Mouse (Mus musculus): ENCODE data around the gene Pwp2.
A peak's percentile ranks its signal among the peaks of the same experiment; 100 is the strongest.

Gene Pwp2

DNA sequence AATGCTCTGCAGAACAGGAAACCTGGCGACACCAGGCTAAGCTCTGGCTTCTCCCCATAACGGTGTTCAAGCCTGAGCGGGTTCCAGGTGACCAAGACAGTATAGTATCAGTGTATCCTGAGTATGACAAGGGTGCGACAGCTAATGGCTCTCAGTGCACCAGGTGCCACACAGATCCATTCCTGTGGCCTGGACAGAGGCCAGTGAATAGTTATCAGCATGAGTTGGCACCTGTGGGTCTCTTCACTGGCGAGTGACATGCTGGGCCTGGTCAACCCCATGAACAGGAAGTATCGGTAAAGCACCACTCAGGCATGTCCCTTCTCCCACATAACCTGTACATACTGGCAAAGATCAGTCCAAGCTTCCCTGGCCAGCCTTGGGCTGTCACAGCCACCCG lies 13.9 kb downstream of the Pwp2 start:
- DNase-seq (ENCODE audit: low read depth, low spot score), result peak; percentile 33

GRCm38 (mm10) chr10:78170445-78170844 lies 14.5 kb downstream of the Pwp2 start:
- DNase-seq (ENCODE audit: low read depth, low spot score), result no peak

DNA sequence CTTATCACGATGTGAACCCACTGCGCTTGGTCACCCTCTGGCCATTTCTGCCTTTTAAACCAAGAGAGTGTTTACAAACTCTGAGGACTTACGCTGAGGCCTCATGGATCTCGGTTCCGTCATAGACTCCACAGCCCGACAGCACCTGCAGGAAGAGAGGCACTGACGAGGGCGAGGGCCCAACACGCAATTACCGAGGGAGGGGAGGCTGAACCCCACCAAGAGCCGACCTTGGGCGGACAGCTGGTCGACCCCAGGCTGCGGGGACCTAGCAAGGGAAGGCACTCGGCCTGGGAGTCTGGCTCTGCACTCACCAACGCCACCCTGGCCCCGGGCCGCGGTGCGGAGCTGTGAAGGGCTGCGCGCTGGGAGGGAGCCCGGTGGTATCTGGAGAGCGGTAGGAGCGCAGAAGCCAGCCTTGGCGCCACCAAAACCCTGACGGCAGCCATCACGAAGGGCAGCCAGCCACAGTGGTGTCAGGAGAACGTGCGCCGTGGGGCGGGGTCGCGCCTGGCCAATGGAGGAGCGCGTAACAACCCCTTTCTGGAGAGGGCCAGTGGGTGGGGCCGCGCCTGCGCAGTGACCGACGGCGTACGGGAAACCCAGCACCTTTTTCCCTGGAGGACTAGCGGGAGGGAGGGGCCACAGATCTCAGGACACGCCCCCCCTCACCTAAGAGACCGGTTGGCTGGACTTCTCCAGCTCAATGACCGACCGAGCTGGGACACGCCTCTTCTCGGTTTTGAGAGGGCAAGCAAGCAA lies 15.5 kb downstream of the Pwp2 start, which contains the start of gene D10Jhu81e:
Gene D10Jhu81e (minus strand): TSS at position 502 of the 762 bp plus-strand sequence.
- peak; percentile 97 for DNase-seq (ENCODE audit: low read depth, low spot score)

- DNase-seq (ENCODE audit: low read depth, low spot score), result no peak
Measured at GRCm38 (mm10) chr10:78168792-78169191, 16.2 kb downstream of the Pwp2 start.

DNA sequence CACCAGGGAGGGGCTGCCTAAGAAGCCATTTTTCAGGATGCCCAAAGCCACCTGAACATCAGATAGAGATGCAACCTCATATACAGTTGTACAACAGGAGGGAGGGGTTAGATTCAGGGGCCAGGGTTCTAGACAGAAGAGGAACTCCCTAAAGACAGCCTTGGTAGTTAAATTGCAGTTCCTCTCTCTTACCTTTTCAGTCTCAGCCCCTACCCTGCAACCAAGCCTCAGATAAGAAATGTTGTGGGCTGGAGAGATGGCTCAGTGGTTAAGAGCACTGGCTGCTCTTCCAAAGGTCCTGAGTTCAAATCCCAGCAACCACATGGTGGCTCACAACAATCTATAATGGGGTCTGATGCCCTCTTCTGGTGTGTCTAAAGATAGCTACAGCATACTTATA lies 17.2 kb downstream of the Pwp2 start:
- DNase-seq (ENCODE audit: low read depth, low spot score), result no peak

DNA sequence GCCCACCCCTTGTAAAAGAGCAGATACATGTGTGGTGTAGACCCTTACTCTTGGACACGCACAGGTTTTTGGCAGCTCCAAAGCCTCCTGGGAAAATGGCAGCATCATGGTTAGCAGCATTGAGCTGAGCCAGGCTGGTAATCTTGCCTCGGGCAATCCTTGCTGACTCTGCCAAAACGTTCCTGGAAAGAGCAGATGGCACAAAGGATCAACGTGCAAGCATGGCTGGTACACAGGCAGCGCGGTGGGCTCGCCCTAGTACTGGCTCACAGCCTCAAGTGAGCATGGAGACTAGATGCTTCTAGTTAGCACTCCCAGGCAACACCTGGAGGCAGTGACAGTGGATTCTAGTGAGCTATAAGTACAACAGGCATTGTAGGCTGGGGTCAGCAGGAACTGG lies 17.6 kb downstream of the Pwp2 start:
- no peak for DNase-seq (ENCODE audit: low read depth, low spot score)

DNA sequence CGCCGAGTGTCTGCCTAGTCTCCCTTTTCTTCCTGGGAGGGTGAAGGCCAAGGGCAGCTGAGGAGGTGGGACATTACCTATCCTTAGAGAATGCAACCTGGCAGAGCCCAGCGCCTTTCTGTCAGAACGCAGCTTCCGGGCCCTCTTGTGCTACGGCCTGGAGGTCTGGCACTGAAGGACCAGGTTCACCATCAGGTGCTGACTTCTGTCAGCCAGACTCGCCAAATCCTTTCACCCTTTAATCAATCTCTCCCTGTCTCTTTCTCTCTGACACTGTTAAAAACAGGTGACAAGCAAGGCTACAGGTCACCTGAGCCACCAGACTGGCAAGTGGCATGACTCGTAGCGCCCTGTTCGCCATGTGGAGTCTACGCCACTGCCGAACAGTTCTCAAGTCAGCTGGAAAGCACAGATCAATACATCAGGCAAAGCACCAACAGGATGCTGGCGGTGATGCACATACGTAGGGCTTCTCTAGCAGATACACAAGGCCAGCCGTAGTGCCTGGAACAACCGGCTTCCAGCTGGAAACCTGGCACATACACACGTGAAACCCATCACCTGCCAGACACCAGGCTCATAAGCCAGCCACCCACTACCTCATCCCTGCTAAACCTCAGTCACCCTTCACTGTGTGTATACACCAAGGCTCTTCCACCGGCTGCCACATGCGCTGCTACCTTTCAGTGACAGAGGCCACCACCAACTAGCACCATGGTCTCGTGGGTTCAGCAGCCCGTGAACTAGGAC lies 19.5 kb downstream of the Pwp2 start:
- no peak for DNase-seq (ENCODE audit: low read depth, low spot score)

- no peak for DNase-seq (ENCODE audit: low read depth, low spot score)
Measured at GRCm38 (mm10) chr10:78164786-78165185, 20.2 kb downstream of the Pwp2 start.

DNA sequence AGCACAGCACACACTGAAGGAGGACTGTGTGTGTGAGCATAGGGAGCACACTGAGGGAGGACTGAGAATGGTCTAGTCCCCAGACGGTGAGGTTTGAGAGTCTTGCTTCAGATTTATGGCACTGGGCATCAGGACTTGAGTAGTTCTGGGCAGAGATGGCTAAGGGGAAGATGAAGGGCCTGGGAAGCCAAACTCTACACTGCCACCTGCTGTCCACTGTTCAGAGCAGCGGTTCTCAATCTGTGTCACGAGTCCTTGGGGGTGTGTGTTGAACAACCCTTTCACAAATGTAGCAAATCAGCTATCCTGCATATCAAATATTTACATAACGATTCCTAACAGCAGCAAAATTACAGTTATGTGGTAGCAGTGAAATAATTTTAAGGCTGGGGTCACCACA lies 21.0 kb downstream of the Pwp2 start:
- DNase-seq (ENCODE audit: low read depth, low spot score), result peak; percentile 87

- DNase-seq (ENCODE audit: low read depth, low spot score), result no peak
Measured at GRCm38 (mm10) chr10:78163241-78163640, 21.7 kb downstream of the Pwp2 start.

DNA sequence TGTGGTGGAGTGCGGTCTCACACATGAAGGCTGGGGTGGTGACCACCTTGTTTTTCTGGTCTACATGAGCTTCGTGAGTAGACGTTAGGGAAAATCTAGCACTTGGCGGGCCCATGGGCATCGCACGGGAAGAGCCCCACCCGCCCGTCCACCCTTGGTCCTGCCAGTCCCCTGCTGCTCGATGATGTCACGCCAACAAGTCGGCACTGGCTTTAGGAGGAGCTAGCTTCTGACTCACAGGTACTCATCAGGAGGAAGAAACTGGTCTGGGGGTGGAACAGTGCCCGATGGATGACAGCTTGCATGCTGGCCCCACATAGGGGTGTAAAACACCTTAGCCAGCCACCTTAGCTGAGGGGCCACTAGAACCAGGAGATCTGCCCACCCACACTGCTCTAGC lies 22.3 kb downstream of the Pwp2 start:
- no peak for DNase-seq (ENCODE audit: low read depth, low spot score)

GRCm38 (mm10) chr10:78161096-78161495 lies 23.9 kb downstream of the Pwp2 start:
- DNase-seq (ENCODE audit: low read depth, low spot score), result no peak

DNA sequence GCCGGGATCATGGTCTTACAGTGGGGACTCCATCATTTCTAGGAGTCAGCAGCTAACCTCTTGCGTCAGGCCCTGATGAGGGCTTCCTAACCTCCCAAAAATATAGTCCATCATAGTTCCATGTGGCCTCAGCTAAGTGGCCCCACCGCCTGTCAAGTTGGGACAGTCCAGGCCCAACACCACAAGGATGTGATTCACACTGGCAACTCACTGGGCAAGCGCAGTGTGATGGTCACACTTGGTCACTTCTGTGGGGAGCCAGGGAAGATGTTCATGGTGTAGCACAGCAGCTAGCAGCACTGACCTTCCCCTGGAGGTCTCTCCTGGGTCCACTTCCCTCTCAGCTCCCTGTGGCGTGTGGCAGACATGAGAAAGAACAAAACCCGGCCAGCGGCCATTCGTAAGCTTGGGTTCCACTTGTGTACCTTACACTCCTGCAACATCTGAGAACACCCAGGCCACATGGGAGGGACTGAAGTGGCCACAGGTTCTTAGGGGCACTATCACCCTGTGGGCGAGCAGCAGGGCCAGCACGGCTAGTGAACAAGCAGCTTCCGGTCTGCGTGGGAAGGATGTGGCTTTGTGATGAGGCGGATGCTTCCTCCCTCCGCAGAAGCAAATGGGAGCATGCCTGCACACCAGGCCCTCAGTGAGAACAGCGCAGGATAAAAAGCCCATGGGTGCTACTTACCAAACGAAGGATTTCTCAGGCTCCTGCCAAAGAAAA lies 24.4 kb downstream of the Pwp2 start:
- DNase-seq (ENCODE audit: low read depth, low spot score), result no peak

DNA sequence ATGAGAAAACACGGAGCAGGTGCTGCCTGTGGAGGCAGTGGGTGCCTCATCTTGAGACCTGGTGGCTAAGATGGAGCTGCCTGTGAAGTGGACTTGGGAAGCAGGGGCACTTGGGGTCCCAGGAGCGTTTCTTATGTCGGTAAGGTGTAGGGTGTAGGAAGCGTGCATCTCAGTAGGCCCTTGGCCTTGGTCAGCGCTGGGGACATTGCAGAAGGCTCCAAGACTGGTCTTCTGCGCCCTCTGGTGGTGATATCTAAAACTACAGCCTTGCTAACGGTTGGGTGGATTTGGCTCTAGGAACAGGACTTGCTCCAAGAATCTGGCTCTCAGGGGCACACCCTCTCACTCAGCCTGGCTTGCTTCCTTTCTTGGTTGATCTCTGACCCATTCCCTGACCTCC lies 25.0 kb downstream of the Pwp2 start:
- DNase-seq (ENCODE audit: low read depth, low spot score), result peak; percentile 88

DNA sequence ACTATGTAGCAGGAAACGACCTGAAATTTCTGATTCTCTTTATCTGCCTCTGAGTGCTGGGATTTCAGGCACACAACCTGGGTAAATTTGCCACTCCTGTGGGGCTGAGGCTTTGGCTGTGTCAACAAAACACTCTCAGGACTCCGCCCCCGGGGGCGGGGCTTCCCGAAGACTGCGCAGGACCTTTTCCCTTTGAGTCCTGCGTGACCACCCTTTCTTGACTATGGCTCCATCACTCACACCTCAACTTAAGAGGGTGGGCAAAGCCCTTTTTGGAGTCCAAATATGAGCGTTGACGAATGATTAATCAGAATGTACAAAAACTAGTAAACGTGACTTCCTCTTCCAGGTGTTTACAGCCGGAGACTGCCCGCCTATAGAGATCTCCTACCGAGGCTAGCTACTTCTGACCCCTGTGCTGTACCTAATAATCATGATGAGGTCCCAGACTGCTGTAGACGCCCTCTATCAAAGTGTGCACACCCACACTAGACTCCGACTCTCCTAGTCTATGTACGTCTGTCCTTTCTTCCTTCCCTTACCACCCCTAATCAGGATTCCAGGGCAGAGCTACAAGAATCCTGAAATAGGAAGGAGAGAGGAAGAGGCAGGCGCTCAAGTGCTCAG lies 25.6 kb downstream of the Pwp2 start:
- no peak for DNase-seq (ENCODE audit: low read depth, low spot score)

- DNase-seq (ENCODE audit: low read depth, low spot score), result no peak
Measured at GRCm38 (mm10) chr10:78158041-78158440, 26.9 kb downstream of the Pwp2 start.

DNA sequence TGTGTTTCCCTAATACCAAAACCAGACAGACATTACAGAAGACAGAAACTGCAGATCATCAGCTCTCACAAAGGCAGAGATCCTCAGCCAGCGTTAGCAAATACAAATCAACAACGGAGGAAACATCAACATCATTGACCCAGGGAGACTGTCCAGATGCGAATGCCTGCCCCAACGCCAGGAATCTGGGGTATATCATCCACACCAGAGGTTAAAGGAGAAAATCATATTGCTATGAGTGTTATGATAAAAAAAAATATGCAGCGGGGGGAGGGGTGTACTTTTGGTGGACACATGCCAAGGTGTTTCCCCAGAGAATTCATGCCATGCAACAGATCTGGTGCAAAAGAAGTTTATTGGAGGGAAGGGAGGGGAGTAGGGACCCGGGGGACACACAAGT lies 28.0 kb downstream of the Pwp2 start:
- no peak for DNase-seq (ENCODE audit: low read depth, low spot score)

DNA sequence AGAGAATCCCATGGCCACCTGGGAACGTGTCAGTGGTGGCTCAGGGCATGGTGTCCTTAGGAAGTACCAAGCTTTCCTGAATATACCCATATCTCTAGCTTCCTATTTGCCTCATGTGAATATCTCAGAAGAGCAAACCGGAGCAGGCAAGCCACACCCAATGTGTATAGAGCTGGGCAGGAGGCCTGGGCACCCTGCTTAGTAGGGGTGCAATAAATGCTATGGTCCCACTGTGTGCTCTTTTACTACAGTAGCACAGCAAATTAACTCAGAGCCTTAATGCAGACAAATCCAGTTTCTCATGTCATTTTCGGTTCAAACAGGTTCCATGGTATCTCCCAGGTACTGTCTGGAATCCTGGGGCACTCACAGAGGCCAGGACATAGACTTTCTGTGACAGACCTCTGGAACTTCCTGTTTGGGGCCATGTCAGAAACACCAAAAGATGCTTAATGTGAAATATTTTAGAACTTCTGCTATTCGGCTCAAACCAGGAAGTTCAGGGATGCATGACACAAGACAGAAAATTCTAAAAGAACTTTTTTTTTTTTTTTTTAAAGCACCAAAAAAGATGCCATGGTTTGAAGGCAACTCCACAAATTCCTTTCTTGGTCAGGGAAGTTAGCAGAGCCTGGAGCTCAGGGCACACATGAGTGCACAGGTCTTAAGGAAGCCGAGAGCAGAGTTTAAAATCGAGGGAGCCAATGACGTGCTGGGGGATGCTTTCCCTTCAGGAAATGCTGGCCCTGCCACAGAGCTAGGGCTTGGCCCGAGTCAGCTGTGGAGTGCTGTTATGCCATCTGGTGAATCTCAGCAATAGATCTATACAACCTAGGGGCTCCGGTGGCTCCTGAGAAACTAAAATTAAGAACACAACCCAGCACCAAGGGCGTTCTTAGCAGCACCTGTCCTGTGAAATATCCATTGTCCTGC lies 35.8 kb downstream of the Pwp2 start:
- DNase-seq (ENCODE audit: low read depth, low spot score), result no peak

DNA sequence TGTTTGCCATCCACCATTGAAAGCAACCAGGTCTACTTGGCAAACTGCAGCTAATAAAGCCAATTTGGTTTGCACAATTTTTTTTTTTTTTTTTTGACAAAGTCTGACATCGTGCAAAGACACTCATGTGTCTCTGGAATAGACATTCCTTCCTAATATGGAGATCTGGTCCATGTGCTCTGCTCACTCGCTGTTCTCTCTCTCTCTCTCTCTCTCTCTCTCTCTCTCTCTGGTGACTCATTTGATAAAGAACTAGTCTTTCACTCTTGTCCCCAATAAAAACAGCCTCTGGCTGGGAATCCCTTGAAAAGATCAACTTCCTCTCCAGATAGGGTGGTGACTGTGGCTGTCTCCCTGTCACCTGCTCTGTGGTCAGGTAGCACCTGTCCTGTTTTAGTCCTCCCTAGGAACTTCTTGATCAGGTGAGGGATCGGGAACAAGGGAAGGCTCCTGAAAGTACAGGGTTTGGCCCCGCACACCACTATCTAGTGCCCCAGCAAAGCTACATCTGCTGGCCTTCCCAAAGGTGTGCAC lies 37.0 kb downstream of the Pwp2 start:
- DNase-seq (ENCODE audit: low read depth, low spot score), result peak; percentile 27

DNA sequence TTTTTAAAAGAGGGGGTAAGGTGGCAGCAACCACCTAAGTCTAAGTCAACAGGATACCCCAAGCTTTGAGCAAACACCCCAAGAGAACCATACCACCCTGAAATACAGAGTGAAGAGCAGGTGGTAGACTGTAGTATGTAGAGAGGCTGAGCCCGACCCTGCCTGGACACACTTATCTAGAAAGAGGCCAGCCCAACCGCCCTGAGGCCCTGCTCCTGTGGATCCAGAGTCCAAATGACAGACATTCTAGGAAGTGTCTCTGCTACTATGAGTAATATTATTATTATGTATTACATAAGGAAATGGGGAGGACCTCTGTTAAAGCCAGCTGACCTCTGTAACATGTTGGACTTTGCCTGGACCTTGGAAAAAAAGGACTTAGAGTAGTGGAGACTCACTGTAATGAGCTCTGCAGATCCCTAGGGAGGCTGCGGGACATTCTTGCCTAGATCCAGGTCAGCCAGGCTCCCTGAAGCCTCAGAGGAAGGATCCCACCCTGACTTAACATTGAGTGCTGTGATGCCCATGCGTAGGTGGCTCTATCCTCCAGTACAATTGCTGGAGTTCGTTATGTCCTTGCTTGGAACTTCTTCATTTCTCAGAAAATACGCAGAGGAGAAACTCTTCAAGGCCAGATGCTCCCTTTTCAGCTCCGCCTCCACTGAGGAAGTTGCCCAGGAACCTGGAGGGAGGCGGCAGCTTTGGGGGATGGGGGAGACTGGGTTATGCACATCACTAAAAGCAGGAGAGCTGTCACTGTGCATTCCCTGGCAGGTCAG lies 41.0 kb downstream of the Pwp2 start:
- DNase-seq (ENCODE audit: low read depth, low spot score), result no peak
